Mouse (Mus musculus): ENCODE measurements at regions not wholly inside any gene's neighbourhood (a gene's known extent, or its start where the extent isn't known, plus 50 kb on each side); places are given as distances from the start of the nearest gene placed in this dataset.

GRCm38 (mm10) chr3:102667796-102668195 is 66.5 kb upstream of the Tspan2 start:
- H3K36me3 ChIP-seq, result no peaks in the 10 kb centered on the region
- no peaks in the 10 kb centered on the region for H3K9me3 ChIP-seq (replicated peaks)
- H3K27me3 ChIP-seq (replicated peaks), result no peaks in the 10 kb centered on the region
- H3K4me3 ChIP-seq (replicated peaks), result no peak overlapping the region
- no peak overlapping the region for H3K27ac ChIP-seq (replicated peaks)
- H3K9ac ChIP-seq (replicated peaks), result no peak overlapping the region
- 82% methylated on average over 3 of the region's 3 CpGs for WGBS
- no peak for ATAC-seq (ENCODE audit: low FRiP score)
- H3K4me2 ChIP-seq, result no peak overlapping the region
- no peaks in the 10 kb centered on the region for H3K4me1 ChIP-seq

- Histone ChIP-seq H3K4me1 (no peaks in the 10 kb centered on the region), H3K27ac (replicated peaks) (no peak overlapping the region), H3K4me2 (no peak overlapping the region), H3K36me3 (no peaks in the 10 kb centered on the region), H3K4me3 (replicated peaks) (no peak overlapping the region), H3K27me3 (replicated peaks) (no peaks in the 10 kb centered on the region), H3K9me3 (replicated peaks) (no peaks in the 10 kb centered on the region), H3K9ac (replicated peaks) (no peak overlapping the region)
- 94% methylated on average over 3 of the region's 3 CpGs for WGBS
- ATAC-seq (ENCODE audit: low FRiP score), result no peak
Measured at GRCm38 (mm10) chr3:102668556-102668955, 65.8 kb upstream of the Tspan2 start.

GRCm38 (mm10) chr3:102669951-102670350 is 64.4 kb upstream of the Tspan2 start:
- WGBS, result 94% methylated on average over 2 of the region's 2 CpGs

GRCm38 (mm10) chr3:102670557-102670956 is 63.8 kb upstream of the Tspan2 start:
- Histone ChIP-seq H3K9me3 (replicated peaks) (no peaks in the 10 kb centered on the region), H3K4me3 (replicated peaks) (no peak overlapping the region), H3K36me3 (no peaks in the 10 kb centered on the region), H3K9ac (replicated peaks) (no peak overlapping the region), H3K27me3 (replicated peaks) (no peaks in the 10 kb centered on the region), H3K27ac (replicated peaks) (no peak overlapping the region), H3K4me1 (no peaks in the 10 kb centered on the region), H3K4me2 (no peak overlapping the region)
- no peak for ATAC-seq (ENCODE audit: low FRiP score)
- WGBS, result 82% methylated on average over 5 of the region's 5 CpGs

More at GRCm38 (mm10) chr3:102669951-102670350, 64.4 kb upstream of the Tspan2 start:
- Histone ChIP-seq H3K4me1 (no peaks in the 10 kb centered on the region), H3K9me3 (replicated peaks) (no peaks in the 10 kb centered on the region), H3K9ac (replicated peaks) (no peak overlapping the region), H3K27me3 (replicated peaks) (no peaks in the 10 kb centered on the region), H3K4me2 (no peak overlapping the region), H3K36me3 (no peaks in the 10 kb centered on the region), H3K4me3 (replicated peaks) (no peak overlapping the region), H3K27ac (replicated peaks) (no peak overlapping the region)
- no peak for ATAC-seq (ENCODE audit: low FRiP score)

GRCm38 (mm10) chr3:102670972-102671371 is 63.4 kb upstream of the Tspan2 start:
- no peak overlapping the region for H3K9ac ChIP-seq (replicated peaks)
- H3K9me3 ChIP-seq (replicated peaks), result no peaks in the 10 kb centered on the region
- no peak overlapping the region for H3K27ac ChIP-seq (replicated peaks)
- no peak for ATAC-seq (ENCODE audit: low FRiP score)
- no peak overlapping the region for H3K4me3 ChIP-seq (replicated peaks)
- no peaks in the 10 kb centered on the region for H3K4me1 ChIP-seq
- WGBS, result 87% methylated on average over 5 of the region's 5 CpGs
- H3K27me3 ChIP-seq (replicated peaks), result no peaks in the 10 kb centered on the region
- no peaks in the 10 kb centered on the region for H3K36me3 ChIP-seq
- no peak overlapping the region for H3K4me2 ChIP-seq

- H3K4me3 ChIP-seq (replicated peaks), result no peak overlapping the region
- WGBS, result 85% methylated on average over 5 of the region's 5 CpGs
- no peak for ATAC-seq (ENCODE audit: low FRiP score)
- no peaks in the 10 kb centered on the region for H3K27me3 ChIP-seq (replicated peaks)
- H3K36me3 ChIP-seq, result no peaks in the 10 kb centered on the region
- no peak overlapping the region for H3K9ac ChIP-seq (replicated peaks)
- no peaks in the 10 kb centered on the region for H3K9me3 ChIP-seq (replicated peaks)
- no peak overlapping the region for H3K4me2 ChIP-seq
- H3K27ac ChIP-seq (replicated peaks), result no peak overlapping the region
- H3K4me1 ChIP-seq, result no peaks in the 10 kb centered on the region
Measured at GRCm38 (mm10) chr3:102673506-102673905, 60.8 kb upstream of the Tspan2 start.

GRCm38 (mm10) chr3:102674068-102674467 is 60.3 kb upstream of the Tspan2 start:
- no peaks in the 10 kb centered on the region for H3K27me3 ChIP-seq (replicated peaks)
- H3K36me3 ChIP-seq, result no peaks in the 10 kb centered on the region
- no peaks in the 10 kb centered on the region for H3K9me3 ChIP-seq (replicated peaks)
- H3K9ac ChIP-seq (replicated peaks), result no peak overlapping the region
- ATAC-seq (ENCODE audit: low FRiP score), result no peak
- no peak overlapping the region for H3K27ac ChIP-seq (replicated peaks)
- no peaks in the 10 kb centered on the region for H3K4me1 ChIP-seq
- no peak overlapping the region for H3K4me3 ChIP-seq (replicated peaks)
- H3K4me2 ChIP-seq, result no peak overlapping the region
- 69% methylated on average over 2 of the region's 2 CpGs for WGBS

GRCm38 (mm10) chr3:102676946-102677534 is 57.3 kb upstream of the Tspan2 start:
- Histone ChIP-seq H3K4me1 (no peaks in the 10 kb centered on the region), H3K9ac (replicated peaks) (no peak overlapping the region), H3K4me2 (no peak overlapping the region), H3K27ac (replicated peaks) (no peak overlapping the region), H3K9me3 (replicated peaks) (no peaks in the 10 kb centered on the region), H3K36me3 (no peaks in the 10 kb centered on the region), H3K27me3 (replicated peaks) (no peaks in the 10 kb centered on the region), H3K4me3 (replicated peaks) (no peak overlapping the region)
- 80% methylated on average over 7 of the region's 7 CpGs for WGBS
- ATAC-seq (ENCODE audit: low FRiP score), result peak; percentile 47; the same call in 1 of the 2 replicates

- no peaks in the 10 kb centered on the region for H3K27me3 ChIP-seq (replicated peaks)
- no peak for ATAC-seq (ENCODE audit: low FRiP score)
- H3K4me2 ChIP-seq, result no peak overlapping the region
- no peaks in the 10 kb centered on the region for H3K9me3 ChIP-seq (replicated peaks)
- H3K4me1 ChIP-seq, result no peaks in the 10 kb centered on the region
- no peaks in the 10 kb centered on the region for H3K36me3 ChIP-seq
- H3K27ac ChIP-seq (replicated peaks), result no peak overlapping the region
- no peak overlapping the region for H3K4me3 ChIP-seq (replicated peaks)
- WGBS, result 91% methylated on average over 1 of the region's 1 CpGs
- H3K9ac ChIP-seq (replicated peaks), result no peak overlapping the region
Measured at GRCm38 (mm10) chr3:102678516-102678915, 55.8 kb upstream of the Tspan2 start.

- H3K4me3 ChIP-seq (replicated peaks), result no peak overlapping the region
- no peaks in the 10 kb centered on the region for H3K27me3 ChIP-seq (replicated peaks)
- H3K27ac ChIP-seq (replicated peaks), result no peak overlapping the region
- no peaks in the 10 kb centered on the region for H3K36me3 ChIP-seq
- H3K9me3 ChIP-seq (replicated peaks), result no peaks in the 10 kb centered on the region
- 89% methylated on average over 8 of the region's 8 CpGs for WGBS
- ATAC-seq (ENCODE audit: low FRiP score), result no peak
- no peak overlapping the region for H3K9ac ChIP-seq (replicated peaks)
- no peaks in the 10 kb centered on the region for H3K4me1 ChIP-seq
- no peak overlapping the region for H3K4me2 ChIP-seq
Measured at GRCm38 (mm10) chr3:102682424-102682823, 51.9 kb upstream of the Tspan2 start.

GRCm38 (mm10) chr3:102683541-102683940 is 50.8 kb upstream of the Tspan2 start:
- no peaks in the 10 kb centered on the region for H3K4me1 ChIP-seq
- H3K9me3 ChIP-seq (replicated peaks), result no peaks in the 10 kb centered on the region
- H3K27ac ChIP-seq (replicated peaks), result no peak overlapping the region
- H3K36me3 ChIP-seq, result no peaks in the 10 kb centered on the region
- ATAC-seq (ENCODE audit: low FRiP score), result no peak
- H3K4me3 ChIP-seq (replicated peaks), result no peak overlapping the region
- no peak overlapping the region for H3K9ac ChIP-seq (replicated peaks)
- H3K27me3 ChIP-seq (replicated peaks), result no peaks in the 10 kb centered on the region
- WGBS, result 93% methylated on average over 10 of the region's 10 CpGs
- no peak overlapping the region for H3K4me2 ChIP-seq

Measured in neural tube, embryonic 15.5 days (tissue).